Mouse (Mus musculus): ENCODE measurements around the gene Scamp5. TPM values are rescaled to one million over a fixed set of nuclear protein-coding genes. Genes with fewer than 3 reads are reported as not detected.
"Not testable (repeated sequence)": the region's sequence is repeated elsewhere in the genome, so short reads cannot be mapped to it uniquely, and the experiment has no call there.

Gene Scamp5
- polyA plus RNA-seq, 1 experiment from 2014 or later = 11.4 TPM

GRCm38 (mm10) chr9:57439522-57440295, 28.2 kb downstream of the Scamp5 start, which contains the start of gene Ppcdc:
Ppcdc (minus strand) TSS chr9:57440124.
- H3K9me3 ChIP-seq = no peaks in the 10 kb centered on the region
- peaks cover 23% of the 10 kb centered on the region for H3K4me1 ChIP-seq
- H3K4me3 ChIP-seq = peak within 1 kb of the TSS; percentile 66
- 4% methylated on average over 32 of the region's 32 CpGs for WGBS
- H3K27me3 ChIP-seq (ENCODE audit: insufficient read depth, poor library complexity, severe bottlenecking) = no peaks in the 10 kb centered on the region
- peak within 1 kb of the TSS; percentile 95 for H3K27ac ChIP-seq
- H3K36me3 ChIP-seq = peaks cover 7% of the 10 kb centered on the region; the same call in 1 of the 2 replicates
- peak; percentile 97 for DNase-seq (ENCODE audit: low spot score)

DNA sequence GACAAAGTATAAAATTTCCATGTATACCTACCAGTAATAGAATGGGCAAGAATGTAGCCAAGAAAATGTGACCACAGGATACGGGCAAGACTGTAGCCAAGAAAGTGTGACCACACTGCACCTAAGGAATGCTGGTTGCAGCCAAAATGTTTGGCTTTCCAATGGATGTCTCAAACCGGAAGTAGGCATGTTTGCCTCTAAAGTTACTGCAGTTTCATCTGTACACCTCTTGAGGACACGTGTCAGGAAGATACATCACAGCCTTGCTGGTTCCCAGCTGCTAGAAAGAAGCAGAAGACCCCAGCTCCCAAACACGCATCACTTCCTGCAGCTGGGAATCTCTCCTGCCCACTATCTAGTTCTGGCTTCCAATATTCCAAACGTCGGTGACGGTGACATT, 28.8 kb downstream of the Scamp5 start:
- DNase-seq (ENCODE audit: low spot score) = no peak
- peak overlapping the region; percentile 95 for H3K27ac ChIP-seq
- WGBS = 56% methylated on average over 7 of the region's 7 CpGs

DNA sequence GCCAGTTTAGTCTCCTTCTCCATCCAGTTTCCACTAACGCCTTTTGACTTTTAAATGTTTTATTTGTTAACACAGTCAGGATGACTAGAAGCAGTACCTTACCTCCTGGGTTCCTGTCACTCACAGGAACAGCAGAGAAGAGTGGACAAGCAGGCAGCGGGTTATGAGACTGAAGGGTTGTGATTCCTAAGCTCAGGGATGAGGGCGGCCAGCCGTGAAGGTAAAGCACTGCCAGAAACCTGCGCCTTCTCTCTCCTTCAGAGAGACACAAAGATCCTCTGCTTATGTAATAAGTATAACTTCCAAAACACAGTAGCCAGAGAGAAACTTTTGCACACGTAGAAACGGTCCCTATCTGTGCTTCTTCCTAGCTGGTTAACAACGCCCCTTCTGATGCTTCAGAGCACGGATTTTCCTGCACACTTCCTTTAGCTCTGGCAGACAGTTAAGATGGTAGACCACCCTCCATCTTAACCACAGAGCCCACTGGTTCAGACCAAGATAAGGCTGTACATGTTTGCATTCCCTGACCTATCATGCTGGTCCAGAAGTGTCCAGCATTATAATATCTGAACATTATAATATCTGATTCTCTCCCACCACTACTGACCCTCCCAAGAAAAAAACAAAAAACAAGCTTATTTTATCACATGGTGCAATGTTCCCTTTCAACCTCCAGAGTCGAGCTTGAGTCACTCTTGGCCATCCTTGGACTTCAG, 29.8 kb downstream of the Scamp5 start:
- H3K4me1 ChIP-seq = peaks cover 29% of the 10 kb centered on the region
- peak overlapping the region; percentile 60; the same call in 1 of the 2 replicates for H3K27ac ChIP-seq
- 73% methylated on average over 10 of the region's 10 CpGs for WGBS
- H3K36me3 ChIP-seq = no peaks in the 10 kb centered on the region
- H3K4me3 ChIP-seq = no peak overlapping the region
- H3K9me3 ChIP-seq = no peaks in the 10 kb centered on the region
- DNase-seq (ENCODE audit: low spot score) = no peak
- H3K27me3 ChIP-seq (ENCODE audit: insufficient read depth, poor library complexity, severe bottlenecking) = no peaks in the 10 kb centered on the region

More for the DNA sequence above, 28.8 kb downstream of the Scamp5 start:
- no peaks in the 10 kb centered on the region for H3K9me3 ChIP-seq
- peaks cover 4% of the 10 kb centered on the region; the same call in 1 of the 2 replicates for H3K36me3 ChIP-seq
- H3K4me3 ChIP-seq = peak overlapping the region; percentile 66
- no peaks in the 10 kb centered on the region for H3K27me3 ChIP-seq (ENCODE audit: insufficient read depth, poor library complexity, severe bottlenecking)
- peaks cover 23% of the 10 kb centered on the region for H3K4me1 ChIP-seq

DNA sequence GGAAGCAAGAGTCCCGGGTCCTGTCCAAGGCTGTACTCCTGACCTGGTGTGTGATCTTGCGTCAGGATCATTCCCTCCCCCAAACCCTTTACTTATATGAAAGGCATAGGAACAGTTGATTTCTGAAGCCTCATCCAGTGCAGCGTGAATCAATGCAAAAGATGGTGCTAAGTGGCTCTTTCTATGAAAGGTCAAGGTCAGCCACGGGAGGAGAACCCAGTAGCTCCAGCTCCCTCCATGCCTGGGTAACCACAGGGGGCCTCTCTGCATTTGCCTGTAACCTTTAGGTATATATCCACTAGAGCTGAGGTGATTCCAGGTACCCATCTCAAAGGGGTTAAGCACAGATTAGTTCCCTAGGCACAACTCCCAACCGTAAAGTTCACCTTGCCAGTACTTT, 31.7 kb downstream of the Scamp5 start:
- H3K27ac ChIP-seq = no peak overlapping the region
- no peak overlapping the region for H3K4me3 ChIP-seq
- H3K4me1 ChIP-seq = peaks cover 43% of the 10 kb centered on the region
- 82% methylated on average over 5 of the region's 5 CpGs for WGBS
- DNase-seq (ENCODE audit: low spot score) = no peak
- H3K9me3 ChIP-seq = no peaks in the 10 kb centered on the region
- H3K27me3 ChIP-seq (ENCODE audit: insufficient read depth, poor library complexity, severe bottlenecking) = peaks cover 3% of the 10 kb centered on the region; the same call in 1 of the 2 replicates
- H3K36me3 ChIP-seq = no peaks in the 10 kb centered on the region

- DNase-seq (ENCODE audit: low spot score) = no peak
- WGBS = 76% methylated on average over 11 of the region's 11 CpGs
- no peaks in the 10 kb centered on the region for H3K36me3 ChIP-seq
- no peak overlapping the region for H3K27ac ChIP-seq
- H3K4me1 ChIP-seq = peaks cover 47% of the 10 kb centered on the region
- H3K9me3 ChIP-seq = no peaks in the 10 kb centered on the region
- H3K4me3 ChIP-seq = no peak overlapping the region
- peaks cover 3% of the 10 kb centered on the region; the same call in 1 of the 2 replicates for H3K27me3 ChIP-seq (ENCODE audit: insufficient read depth, poor library complexity, severe bottlenecking)
Observed at GRCm38 (mm10) chr9:57434405-57435165, 33.3 kb downstream of the Scamp5 start.

GRCm38 (mm10) chr9:57433097-57434032, 34.5 kb downstream of the Scamp5 start:
- no peaks in the 10 kb centered on the region for H3K9me3 ChIP-seq
- WGBS = 11% methylated on average over 11 of the region's 11 CpGs
- peaks cover 3% of the 10 kb centered on the region; the same call in 1 of the 2 replicates for H3K27me3 ChIP-seq (ENCODE audit: insufficient read depth, poor library complexity, severe bottlenecking)
- no peak overlapping the region for H3K4me3 ChIP-seq
- peak; percentile 84 for DNase-seq (ENCODE audit: low spot score)
- H3K27ac ChIP-seq = peak overlapping the region; percentile 81
- no peaks in the 10 kb centered on the region for H3K36me3 ChIP-seq
- H3K4me1 ChIP-seq = peaks cover 53% of the 10 kb centered on the region

DNA sequence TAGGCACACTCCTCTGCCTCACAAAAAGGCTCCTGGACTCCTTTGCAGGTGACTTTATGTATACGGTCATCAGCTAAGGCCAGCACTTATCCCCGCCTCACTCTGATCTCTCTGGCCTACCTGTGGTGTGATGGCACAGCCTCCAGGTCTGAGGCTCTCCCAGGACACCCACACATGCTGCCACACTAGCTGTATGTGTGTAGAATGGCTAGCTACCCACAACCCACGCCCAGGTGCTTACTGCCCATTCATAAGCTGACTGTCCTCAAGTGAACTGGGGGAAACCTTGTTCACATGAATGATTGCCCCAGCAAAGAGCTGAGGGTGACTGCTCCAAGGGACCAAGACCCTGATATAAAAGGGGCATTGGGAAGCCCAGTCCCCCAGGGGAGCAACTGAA, 35.4 kb downstream of the Scamp5 start:
- no peaks in the 10 kb centered on the region for H3K9me3 ChIP-seq
- no peak overlapping the region for H3K4me3 ChIP-seq
- H3K36me3 ChIP-seq = no peaks in the 10 kb centered on the region
- 90% methylated on average over 3 of the region's 3 CpGs for WGBS
- no peak for DNase-seq (ENCODE audit: low spot score)
- peaks cover 3% of the 10 kb centered on the region; the same call in 1 of the 2 replicates for H3K27me3 ChIP-seq (ENCODE audit: insufficient read depth, poor library complexity, severe bottlenecking)
- peaks cover 53% of the 10 kb centered on the region for H3K4me1 ChIP-seq
- H3K27ac ChIP-seq = peak overlapping the region; percentile 81

GRCm38 (mm10) chr9:57431202-57431601, 36.7 kb downstream of the Scamp5 start:
- 50% methylated on average over 9 of the region's 9 CpGs for WGBS
- Histone ChIP-seq H3K4me3 (no peak overlapping the region), H3K4me1 (peaks cover 44% of the 10 kb centered on the region), H3K9me3 (no peaks in the 10 kb centered on the region), H3K27me3 (ENCODE audit: insufficient read depth, poor library complexity, severe bottlenecking) (peaks cover 3% of the 10 kb centered on the region; the same call in 1 of the 2 replicates), H3K36me3 (no peaks in the 10 kb centered on the region), H3K27ac (no peak overlapping the region)
- no peak for DNase-seq (ENCODE audit: low spot score)

DNA sequence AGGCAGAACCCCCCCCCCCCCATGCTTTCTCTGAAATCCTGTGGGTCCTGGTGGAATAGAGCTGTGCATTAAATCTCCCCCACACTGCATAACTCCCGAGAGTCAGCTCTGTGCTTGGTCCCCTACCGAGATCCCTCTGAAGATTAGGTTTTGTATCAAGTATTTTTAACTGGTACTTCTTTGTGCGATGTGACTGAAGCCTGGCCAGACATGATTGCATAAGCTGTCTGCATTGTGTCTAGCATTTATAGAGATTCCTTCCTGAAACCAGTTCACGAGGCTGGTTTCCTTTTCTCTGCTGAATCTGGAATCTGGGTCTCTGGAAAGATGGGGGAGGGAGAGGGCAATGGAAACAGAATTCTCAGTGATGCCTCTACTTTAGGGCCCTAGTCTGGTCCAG, 39.5 kb downstream of the Scamp5 start:
- no peaks in the 10 kb centered on the region for H3K9me3 ChIP-seq
- H3K4me1 ChIP-seq = peaks cover 55% of the 10 kb centered on the region
- 40% methylated on average over 4 of the region's 4 CpGs for WGBS
- no peak for DNase-seq (ENCODE audit: low spot score)
- H3K27me3 ChIP-seq (ENCODE audit: insufficient read depth, poor library complexity, severe bottlenecking) = peaks cover 3% of the 10 kb centered on the region; the same call in 1 of the 2 replicates
- H3K27ac ChIP-seq = peak overlapping the region; percentile 52
- H3K4me3 ChIP-seq = no peak overlapping the region
- H3K36me3 ChIP-seq = no peaks in the 10 kb centered on the region

DNA sequence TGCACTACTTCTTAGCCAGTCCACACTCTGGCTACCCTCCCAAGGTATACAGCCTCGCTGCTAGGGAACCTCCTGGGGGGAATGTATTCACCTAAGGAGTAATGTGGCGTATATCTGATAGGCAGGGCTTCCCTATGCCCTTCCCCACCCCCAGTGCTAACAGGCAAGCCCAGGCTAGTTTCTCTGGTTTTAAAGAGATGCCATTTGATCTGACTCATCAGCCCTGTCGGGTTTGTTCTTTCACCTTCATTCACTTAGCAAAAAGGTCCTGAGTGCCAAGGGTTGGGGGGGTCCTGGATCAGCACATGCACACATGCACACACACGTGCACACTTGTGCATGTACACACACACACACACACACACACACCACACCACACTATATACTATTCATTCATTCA, 39.9 kb downstream of the Scamp5 start:
- Histone ChIP-seq H3K36me3 (no peaks in the 10 kb centered on the region), H3K9me3 (no peaks in the 10 kb centered on the region), H3K27me3 (ENCODE audit: insufficient read depth, poor library complexity, severe bottlenecking) (peaks cover 3% of the 10 kb centered on the region; the same call in 1 of the 2 replicates), H3K4me3 (no peak overlapping the region), H3K27ac (peak overlapping the region; percentile 52; the same call in 1 of the 2 replicates), H3K4me1 (peaks cover 51% of the 10 kb centered on the region)
- DNase-seq (ENCODE audit: low spot score) = no peak
- WGBS = 53% methylated on average over 4 of the region's 4 CpGs

DNA sequence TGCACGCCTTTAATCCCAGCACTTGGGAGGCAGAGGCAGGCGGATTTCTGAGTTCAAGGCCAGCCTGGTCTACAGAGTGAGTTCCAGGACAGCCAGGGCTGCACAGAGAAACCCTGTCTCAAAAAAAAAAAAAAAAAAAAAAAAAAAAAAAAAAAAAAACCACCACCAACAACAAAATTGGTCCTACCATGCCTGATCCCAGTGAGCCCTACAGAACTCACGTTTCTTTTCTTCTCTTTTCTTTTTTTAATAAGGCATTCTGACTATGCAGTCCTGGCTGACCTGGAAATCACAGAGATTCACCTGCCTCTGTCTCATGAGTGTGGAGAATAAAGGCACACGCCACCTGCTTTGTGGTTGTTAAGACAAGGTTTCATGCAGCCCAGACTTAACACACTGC, 40.7 kb downstream of the Scamp5 start:
- not testable (repeated sequence) for H3K4me3 ChIP-seq; H3K27me3 ChIP-seq (ENCODE audit: insufficient read depth, poor library complexity, severe bottlenecking); H3K9me3 ChIP-seq; H3K36me3 ChIP-seq; DNase-seq (ENCODE audit: low spot score); H3K27ac ChIP-seq
- H3K4me1 ChIP-seq = peaks cover 43% of the 10 kb centered on the region
- 83% methylated on average over 4 of the region's 4 CpGs for WGBS

- Histone ChIP-seq H3K9me3 (no peaks in the 10 kb centered on the region), H3K36me3 (no peaks in the 10 kb centered on the region), H3K4me3 (no peak overlapping the region), H3K27me3 (ENCODE audit: insufficient read depth, poor library complexity, severe bottlenecking) (no peaks in the 10 kb centered on the region), H3K4me1 (peaks cover 53% of the 10 kb centered on the region), H3K27ac (peak overlapping the region; percentile 80)
- no peak for DNase-seq (ENCODE audit: low spot score)
- 55% methylated on average over 3 of the region's 3 CpGs for WGBS
Observed at GRCm38 (mm10) chr9:57425116-57425515, 42.7 kb downstream of the Scamp5 start.

All from heart, embryonic 10.5 days (tissue).